Mouse (Mus musculus): ENCODE data around the gene Troap. TPM values are rescaled to one million over a fixed set of nuclear protein-coding genes. Genes with fewer than 3 reads are reported as not detected.
"Not testable (repeated sequence)": the region's sequence is repeated elsewhere in the genome, so short reads cannot be mapped to it uniquely, and the experiment has no call there.

The Troap gene
- polyA plus RNA-seq, 1 experiment from 2014 or later = 35.7 TPM

GRCm38 (mm10) chr15:99049473-99050253 lies 24.7 kb upstream of the Troap start:
- DNase-seq (ENCODE audit: low spot score) = no peak
- H3K9me3 ChIP-seq = no peaks in the 10 kb centered on the region
- WGBS = 31% methylated on average over 13 of the region's 13 CpGs
- peaks cover 47% of the 10 kb centered on the region for H3K27me3 ChIP-seq (ENCODE audit: insufficient read depth, poor library complexity, severe bottlenecking)
- no peaks in the 10 kb centered on the region for H3K36me3 ChIP-seq
- no peak overlapping the region for H3K27ac ChIP-seq
- peaks cover 19% of the 10 kb centered on the region for H3K4me1 ChIP-seq
- no peak overlapping the region for H3K4me3 ChIP-seq

DNA sequence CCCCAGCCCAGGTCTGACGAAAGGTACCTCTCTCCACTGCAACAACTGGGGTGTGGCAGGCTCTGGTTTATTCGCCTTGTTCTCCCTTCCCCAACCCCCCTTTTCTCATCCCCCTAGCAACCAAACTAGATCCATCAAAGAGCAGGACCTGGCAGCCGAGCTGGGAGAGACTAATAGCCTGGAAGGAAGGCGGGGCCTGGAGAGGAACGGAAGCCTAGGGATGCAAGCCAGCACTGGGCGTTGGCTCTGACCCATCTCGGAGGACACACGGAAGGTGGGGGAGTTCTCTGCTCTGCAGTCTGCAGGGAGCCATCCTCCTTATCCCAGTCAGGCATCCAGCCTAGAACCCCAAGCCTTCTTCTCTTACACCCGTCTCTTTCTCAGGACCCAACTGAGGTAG lies 21.0 kb upstream of the Troap start:
- no peak overlapping the region for H3K27ac ChIP-seq
- no peak for DNase-seq (ENCODE audit: low spot score)
- no peaks in the 10 kb centered on the region for H3K36me3 ChIP-seq
- peaks cover 73% of the 10 kb centered on the region for H3K27me3 ChIP-seq (ENCODE audit: insufficient read depth, poor library complexity, severe bottlenecking)
- H3K4me1 ChIP-seq = peaks cover 42% of the 10 kb centered on the region
- no peak overlapping the region for H3K4me3 ChIP-seq
- H3K9me3 ChIP-seq = no peaks in the 10 kb centered on the region
- 9% methylated on average over 9 of the region's 9 CpGs for WGBS

DNA sequence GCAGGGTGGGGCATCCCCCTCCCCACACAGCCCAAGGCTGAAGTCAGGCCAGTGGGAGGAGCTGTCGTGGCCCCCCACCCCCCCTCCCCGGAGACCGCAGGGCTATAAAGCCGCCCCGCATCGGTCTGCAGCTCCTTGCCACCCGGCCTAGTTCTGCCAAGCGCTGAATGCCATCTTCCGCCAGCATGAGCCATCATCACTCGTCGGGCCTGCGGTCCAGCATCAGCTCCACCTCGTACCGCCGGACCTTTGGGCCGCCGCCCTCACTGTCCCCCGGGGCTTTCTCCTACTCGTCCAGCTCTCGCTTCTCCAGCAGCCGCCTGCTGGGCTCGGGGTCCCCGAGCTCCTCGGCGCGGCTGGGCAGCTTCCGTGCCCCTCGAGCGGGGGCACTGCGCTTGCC lies 19.3 kb upstream of the Troap start, which contains the start of gene Prph:
Prph (plus strand) TSS at position 135 of the 400 bp plus-strand sequence.
- Histone ChIP-seq H3K36me3 (no peaks in the 10 kb centered on the region), H3K27me3 (ENCODE audit: insufficient read depth, poor library complexity, severe bottlenecking) (peaks cover 88% of the 10 kb centered on the region), H3K4me1 (peaks cover 42% of the 10 kb centered on the region), H3K9me3 (no peaks in the 10 kb centered on the region), H3K4me3 (peak within 1 kb of the TSS; percentile 58), H3K27ac (no peak within 1 kb of the TSS)
- 2% methylated on average over 30 of the region's 30 CpGs for WGBS
- no peak for DNase-seq (ENCODE audit: low spot score)

GRCm38 (mm10) chr15:99055511-99055961 lies 18.8 kb upstream of the Troap start:
- WGBS = 0% methylated on average over 37 of the region's 37 CpGs
- Histone ChIP-seq H3K9me3 (no peaks in the 10 kb centered on the region), H3K36me3 (no peaks in the 10 kb centered on the region), H3K27ac (no peak overlapping the region), H3K4me3 (peak overlapping the region; percentile 58), H3K4me1 (peaks cover 42% of the 10 kb centered on the region), H3K27me3 (ENCODE audit: insufficient read depth, poor library complexity, severe bottlenecking) (peaks cover 88% of the 10 kb centered on the region)
- DNase-seq (ENCODE audit: low spot score) = no peak

DNA sequence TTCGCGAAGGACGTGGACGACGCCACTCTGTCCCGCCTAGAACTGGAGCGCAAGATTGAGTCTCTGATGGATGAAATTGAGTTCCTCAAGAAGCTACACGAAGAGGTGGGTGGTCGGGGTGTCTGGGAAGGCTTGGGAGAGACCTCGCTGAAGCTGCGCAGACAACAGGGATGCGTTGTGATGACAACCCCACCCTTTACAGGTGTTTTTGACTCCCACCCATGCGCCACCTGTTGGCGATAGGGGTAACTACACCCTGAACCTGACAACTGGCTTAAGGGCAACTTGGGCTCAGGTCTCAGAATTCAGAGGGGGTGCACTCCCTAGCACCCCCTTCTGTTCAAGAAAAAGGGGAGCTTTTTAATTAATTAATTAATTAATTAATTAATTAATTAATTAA lies 18.0 kb upstream of the Troap start:
- Histone ChIP-seq H3K4me3 (peak overlapping the region; percentile 58), H3K27ac (no peak overlapping the region), H3K4me1 (peaks cover 42% of the 10 kb centered on the region), H3K27me3 (ENCODE audit: insufficient read depth, poor library complexity, severe bottlenecking) (peaks cover 90% of the 10 kb centered on the region), H3K36me3 (no peaks in the 10 kb centered on the region), H3K9me3 (no peaks in the 10 kb centered on the region)
- DNase-seq (ENCODE audit: low spot score) = no peak
- WGBS = 6% methylated on average over 14 of the region's 14 CpGs

DNA sequence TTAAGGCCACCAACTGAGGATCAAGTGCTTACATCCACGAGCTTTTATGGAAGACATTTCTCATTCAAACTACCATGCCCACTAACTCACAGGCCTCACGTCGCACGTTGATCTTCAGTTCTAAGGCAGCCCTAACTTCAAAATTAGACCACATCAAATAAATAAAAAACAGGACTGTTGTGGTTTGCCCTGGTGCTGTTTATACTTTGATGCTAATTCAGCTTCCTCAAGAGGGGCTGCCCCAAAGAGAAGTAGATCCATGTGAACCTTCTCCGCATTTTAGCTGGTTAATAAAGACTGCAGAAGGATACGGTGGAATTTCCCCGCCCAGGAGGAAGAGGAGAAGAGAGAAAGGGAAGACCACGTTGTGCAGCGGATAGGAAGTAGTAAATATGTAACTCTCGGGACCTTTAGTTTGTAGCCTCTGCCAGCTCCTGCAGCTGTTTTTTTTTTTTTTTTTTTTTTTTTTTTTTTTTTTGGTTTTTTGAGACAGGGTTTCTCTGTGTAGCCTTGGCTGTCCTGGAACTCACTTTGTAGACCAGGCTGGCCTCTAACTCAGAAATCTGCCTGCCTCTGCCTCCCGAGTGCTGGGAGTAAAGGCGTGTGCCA lies 8.7 kb upstream of the Troap start:
- Histone ChIP-seq H3K27me3 (ENCODE audit: insufficient read depth, poor library complexity, severe bottlenecking) (peaks cover 32% of the 10 kb centered on the region), H3K27ac (no peak overlapping the region), H3K4me1 (no peaks in the 10 kb centered on the region), H3K36me3 (no peaks in the 10 kb centered on the region), H3K9me3 (no peaks in the 10 kb centered on the region), H3K4me3 (no peak overlapping the region)
- DNase-seq (ENCODE audit: low spot score) = no peak
- WGBS = 78% methylated on average over 12 of the region's 12 CpGs

- peaks cover 6% of the 10 kb centered on the region for H3K36me3 ChIP-seq
- no peak overlapping the region for H3K27ac ChIP-seq
- WGBS = 74% methylated on average over 1 of the region's 1 CpGs
- H3K27me3 ChIP-seq (ENCODE audit: insufficient read depth, poor library complexity, severe bottlenecking) = peaks cover 7% of the 10 kb centered on the region; the same call in 1 of the 2 replicates
- DNase-seq (ENCODE audit: low spot score) = no peak
- H3K4me3 ChIP-seq = no peak overlapping the region
- peaks cover 21% of the 10 kb centered on the region for H3K4me1 ChIP-seq
- H3K9me3 ChIP-seq = no peaks in the 10 kb centered on the region
Observed at GRCm38 (mm10) chr15:99071988-99072387, 2.4 kb upstream of the Troap start.

GRCm38 (mm10) chr15:99074600-99075333 lies 392 bp downstream of the Troap start:
- WGBS = 0% methylated on average over 44 of the region's 44 CpGs
- peaks cover 3% of the 10 kb centered on the region; the same call in 1 of the 2 replicates for H3K27me3 ChIP-seq (ENCODE audit: insufficient read depth, poor library complexity, severe bottlenecking)
- H3K36me3 ChIP-seq = peaks cover 31% of the 10 kb centered on the region
- peak; percentile 99 for DNase-seq (ENCODE audit: low spot score)
- H3K9me3 ChIP-seq = no peaks in the 10 kb centered on the region
- H3K4me1 ChIP-seq = peaks cover 37% of the 10 kb centered on the region
- H3K27ac ChIP-seq = peak overlapping the region; percentile 88
- H3K4me3 ChIP-seq = peak overlapping the region; percentile 83

GRCm38 (mm10) chr15:99076011-99076410 lies 1.6 kb downstream of the Troap start:
- 94% methylated on average over 3 of the region's 3 CpGs for WGBS
- Histone ChIP-seq H3K36me3 (peaks cover 42% of the 10 kb centered on the region), H3K4me3 (peak overlapping the region; percentile 83), H3K4me1 (peaks cover 37% of the 10 kb centered on the region)
- DNase-seq (ENCODE audit: low spot score); H3K9me3 ChIP-seq; H3K27me3 ChIP-seq (ENCODE audit: insufficient read depth, poor library complexity, severe bottlenecking); H3K27ac ChIP-seq: not testable (repeated sequence)

DNA sequence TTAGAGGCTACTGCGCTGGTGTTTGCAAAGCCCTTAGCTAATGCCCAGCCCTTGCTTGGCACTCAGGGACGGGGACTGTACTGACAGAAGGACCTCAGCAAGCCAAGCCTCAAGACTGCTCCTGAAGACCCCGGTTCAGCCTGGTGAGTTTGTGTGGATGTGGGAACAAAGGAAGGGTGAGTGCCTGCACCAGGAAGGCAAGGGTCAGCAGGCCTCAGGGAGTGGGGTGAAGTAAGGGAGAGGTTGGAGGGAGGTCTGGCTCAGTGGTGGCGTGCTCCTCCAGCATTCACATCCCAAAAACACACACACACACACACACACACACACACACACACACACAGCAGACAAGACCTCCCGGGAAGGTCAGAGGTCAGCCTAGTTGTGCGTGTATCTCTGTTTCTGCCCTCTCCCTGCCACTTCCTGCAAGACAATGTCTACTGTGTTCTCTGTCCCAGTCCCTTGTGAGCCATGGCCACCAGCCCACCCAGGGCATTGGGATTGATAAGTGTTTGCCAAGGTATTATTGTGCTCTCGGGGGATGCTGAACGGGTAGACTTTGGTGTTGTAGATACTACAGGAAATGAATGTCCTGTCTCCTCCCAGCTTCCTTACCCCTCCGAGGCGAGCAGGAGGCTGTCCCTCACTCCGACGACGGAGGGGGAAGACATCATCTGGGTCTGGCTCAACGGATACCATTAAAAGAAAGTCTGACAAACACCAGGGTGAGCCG lies 4.0 kb downstream of the Troap start:
- Histone ChIP-seq H3K9me3 (no peaks in the 10 kb centered on the region), H3K4me1 (peaks cover 38% of the 10 kb centered on the region), H3K27me3 (ENCODE audit: insufficient read depth, poor library complexity, severe bottlenecking) (peaks cover 7% of the 10 kb centered on the region), H3K27ac (no peak overlapping the region), H3K36me3 (peaks cover 66% of the 10 kb centered on the region), H3K4me3 (no peak overlapping the region)
- peak; percentile 70 for DNase-seq (ENCODE audit: low spot score)
- WGBS = 71% methylated on average over 15 of the region's 15 CpGs

DNA sequence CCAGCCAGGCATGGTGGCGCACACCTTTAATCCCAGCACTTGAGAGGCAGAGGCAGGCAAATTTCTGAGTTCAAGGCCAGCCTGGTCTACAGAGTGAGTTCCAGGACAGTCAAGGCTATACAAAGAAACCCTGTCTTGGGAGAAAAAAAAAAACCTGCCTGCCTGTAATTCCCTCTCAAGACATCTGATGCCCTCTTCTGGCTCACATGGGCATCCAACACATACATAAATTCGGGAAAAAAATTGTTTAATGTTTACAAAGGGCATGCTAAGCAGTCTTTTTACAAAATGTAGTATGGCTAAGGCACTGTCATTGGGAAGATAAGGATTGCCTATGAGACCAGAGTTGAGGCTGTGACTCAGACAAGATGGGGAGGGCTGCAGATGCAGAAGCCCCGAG lies 5.4 kb downstream of the Troap start:
- DNase-seq (ENCODE audit: low spot score) = no peak
- 84% methylated on average over 3 of the region's 3 CpGs for WGBS
- Histone ChIP-seq H3K27ac (no peak overlapping the region), H3K9me3 (no peaks in the 10 kb centered on the region), H3K4me1 (peaks cover 44% of the 10 kb centered on the region), H3K4me3 (no peak overlapping the region), H3K27me3 (ENCODE audit: insufficient read depth, poor library complexity, severe bottlenecking) (peaks cover 21% of the 10 kb centered on the region), H3K36me3 (peaks cover 71% of the 10 kb centered on the region)

GRCm38 (mm10) chr15:99082322-99082721 lies 7.9 kb downstream of the Troap start:
- no peak for DNase-seq (ENCODE audit: low spot score)
- Histone ChIP-seq H3K27ac (no peak overlapping the region), H3K9me3 (no peaks in the 10 kb centered on the region), H3K4me3 (no peak overlapping the region), H3K4me1 (peaks cover 34% of the 10 kb centered on the region), H3K36me3 (peaks cover 62% of the 10 kb centered on the region), H3K27me3 (ENCODE audit: insufficient read depth, poor library complexity, severe bottlenecking) (peaks cover 46% of the 10 kb centered on the region)
- WGBS = 92% methylated on average over 12 of the region's 12 CpGs
